Mouse (Mus musculus): ENCODE data around the gene Pkig. TPM values are rescaled to one million over a fixed set of nuclear protein-coding genes. Genes with fewer than 3 reads are reported as not detected.
"Not testable (repeated sequence)": the region's sequence is repeated elsewhere in the genome, so short reads cannot be mapped to it uniquely, and the experiment has no call there.

The Pkig gene
- polyA plus RNA-seq, 1 experiment from 2014 or later, result 122 TPM

DNA sequence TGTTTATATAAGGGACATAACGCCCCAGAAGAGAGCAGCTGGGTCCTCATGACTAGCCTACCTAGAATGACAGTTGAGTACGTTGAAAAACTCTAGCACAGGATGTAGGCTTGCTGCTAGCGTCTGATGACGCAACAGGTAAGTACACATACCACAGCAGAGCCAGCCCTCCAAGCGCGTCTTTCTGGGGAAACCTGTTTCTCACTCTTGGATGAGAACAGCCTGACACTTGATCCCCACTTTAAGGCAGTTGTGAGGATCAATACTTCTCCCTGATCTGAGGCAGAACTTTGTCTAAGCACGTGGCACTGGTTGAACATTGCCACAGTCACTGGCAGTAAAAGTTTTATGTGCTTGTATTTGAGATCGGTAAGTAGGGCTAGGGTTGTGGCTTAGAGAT, 37.7 kb upstream of the Pkig start:
- H3K27ac ChIP-seq, result no peak overlapping the region
- 74% methylated on average over 8 of the region's 8 CpGs for WGBS (ENCODE audit: insufficient replicate concordance)
- peak; percentile 29; the same call in 1 of the 2 replicates for ATAC-seq (ENCODE audit: low read depth)
- peaks cover 98% of the 10 kb centered on the region for H3K36me3 ChIP-seq
- no peak overlapping the region for H3K4me2 ChIP-seq
- no peak overlapping the region for H3K9ac ChIP-seq
- H3K4me3 ChIP-seq (replicated peaks), result no peak overlapping the region
- no peaks in the 10 kb centered on the region for H3K9me3 ChIP-seq (replicated peaks)
- no peak for DNase-seq
- no peaks in the 10 kb centered on the region for H3K4me1 ChIP-seq (replicated peaks)
- H3K27me3 ChIP-seq, result no peaks in the 10 kb centered on the region

DNA sequence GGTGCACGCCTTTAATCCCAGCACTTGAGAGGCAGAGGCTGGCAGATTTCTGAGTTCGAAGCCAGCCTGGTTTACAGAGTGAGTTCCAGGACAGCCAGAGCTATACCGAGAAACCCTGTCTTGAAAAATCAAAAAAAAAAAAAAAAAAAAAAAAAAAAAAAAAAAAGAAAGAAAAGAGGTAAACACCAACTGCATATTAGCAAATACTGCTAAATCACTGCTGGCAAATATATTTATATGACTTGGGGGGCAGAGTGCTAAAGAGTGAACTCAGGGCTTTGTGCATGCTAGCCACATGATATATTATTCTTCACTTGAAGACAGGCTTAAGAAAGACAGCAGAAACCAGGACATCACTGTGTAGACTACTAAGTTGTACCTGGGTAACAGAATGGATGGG, 36.8 kb upstream of the Pkig start:
- not testable (repeated sequence) for H3K4me2 ChIP-seq; H3K9ac ChIP-seq; H3K4me1 ChIP-seq (replicated peaks); DNase-seq; H3K27ac ChIP-seq; H3K4me3 ChIP-seq (replicated peaks); H3K9me3 ChIP-seq (replicated peaks); H3K27me3 ChIP-seq; ATAC-seq (ENCODE audit: low read depth)
- WGBS (ENCODE audit: insufficient replicate concordance), result 86% methylated on average over 3 of the region's 3 CpGs
- peaks cover 98% of the 10 kb centered on the region for H3K36me3 ChIP-seq

DNA sequence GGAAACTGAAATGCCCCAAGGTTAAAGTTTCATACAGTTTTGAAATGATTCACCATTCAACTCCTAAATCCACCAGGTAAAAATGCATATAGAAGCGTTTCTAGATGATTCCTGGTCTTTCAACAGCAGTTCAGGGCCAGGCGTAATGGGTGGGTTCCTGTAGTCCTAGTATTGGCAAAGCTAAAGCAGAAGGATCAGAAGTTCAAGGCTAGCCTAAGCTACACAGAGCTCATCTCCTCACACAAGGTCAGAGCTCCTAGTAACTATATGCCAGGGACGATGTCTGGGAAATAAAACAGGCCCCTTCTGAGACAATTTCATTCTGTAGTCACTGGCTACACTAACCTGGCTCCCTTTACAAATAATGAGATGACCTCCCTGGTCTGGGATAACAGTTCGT, 27.0 kb upstream of the Pkig start:
- no peak for ATAC-seq (ENCODE audit: low read depth)

DNA sequence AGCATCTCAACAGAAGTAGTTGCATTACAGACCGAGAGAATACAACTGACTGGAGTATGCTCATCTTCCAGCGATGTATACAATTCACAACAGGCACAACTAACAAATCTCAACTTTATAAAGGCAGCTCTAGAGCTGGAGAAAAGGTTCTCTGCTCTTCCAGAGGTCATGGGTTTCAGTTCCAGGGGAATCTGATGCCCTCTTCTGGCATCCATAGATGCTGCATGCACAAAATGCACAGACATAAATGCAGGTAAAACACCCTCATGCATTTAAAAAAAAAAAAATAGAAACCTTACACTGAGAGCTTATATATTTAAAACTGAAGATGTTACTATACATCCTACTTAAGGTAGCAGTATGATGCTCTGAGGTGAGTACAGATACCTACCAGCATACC, 26.5 kb upstream of the Pkig start:
- H3K27me3 ChIP-seq, result no peaks in the 10 kb centered on the region
- no peak for ATAC-seq (ENCODE audit: low read depth)
- WGBS (ENCODE audit: insufficient replicate concordance), result 91% methylated on average over 2 of the region's 2 CpGs
- H3K9me3 ChIP-seq (replicated peaks), result no peaks in the 10 kb centered on the region
- no peak overlapping the region for H3K27ac ChIP-seq
- H3K4me2 ChIP-seq, result no peak overlapping the region
- H3K4me3 ChIP-seq (replicated peaks), result no peak overlapping the region
- no peak overlapping the region for H3K9ac ChIP-seq
- DNase-seq, result no peak
- peaks cover 100% of the 10 kb centered on the region for H3K36me3 ChIP-seq
- H3K4me1 ChIP-seq (replicated peaks), result peaks cover 14% of the 10 kb centered on the region

More for the DNA sequence above, 27.0 kb upstream of the Pkig start:
- Histone ChIP-seq H3K4me2 (no peak overlapping the region), H3K4me1 (replicated peaks) (peaks cover 10% of the 10 kb centered on the region), H3K4me3 (replicated peaks) (no peak overlapping the region), H3K9me3 (replicated peaks) (no peaks in the 10 kb centered on the region), H3K9ac (no peak overlapping the region), H3K36me3 (peaks cover 100% of the 10 kb centered on the region), H3K27ac (no peak overlapping the region), H3K27me3 (no peaks in the 10 kb centered on the region)
- no peak for DNase-seq
- 86% methylated on average over 4 of the region's 4 CpGs for WGBS (ENCODE audit: insufficient replicate concordance)

DNA sequence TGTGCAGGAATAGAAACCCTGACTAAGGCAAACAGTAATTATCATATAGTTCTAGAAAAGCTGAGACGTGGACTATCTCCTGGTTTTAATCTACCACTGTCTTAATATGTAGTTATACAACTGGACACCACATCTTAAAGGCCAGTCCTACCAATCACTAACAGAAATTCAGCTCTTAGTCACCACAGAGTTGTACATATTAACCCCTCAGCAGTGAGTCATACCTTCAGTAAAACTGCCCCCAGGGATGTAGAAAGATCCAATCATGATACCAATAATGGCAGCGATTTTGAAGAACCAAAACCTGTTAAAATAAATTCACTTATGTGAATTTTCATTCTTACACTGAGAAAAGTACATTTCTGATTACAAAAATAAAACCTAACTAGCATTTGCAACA, 24.0 kb upstream of the Pkig start:
- no peak for ATAC-seq (ENCODE audit: low read depth)
- no peak overlapping the region for H3K4me3 ChIP-seq (replicated peaks)
- no peak overlapping the region for H3K4me2 ChIP-seq
- H3K9me3 ChIP-seq (replicated peaks), result no peaks in the 10 kb centered on the region
- WGBS (ENCODE audit: insufficient replicate concordance), result 88% methylated on average over 2 of the region's 2 CpGs
- no peak for DNase-seq
- H3K27ac ChIP-seq, result no peak overlapping the region
- peaks cover 100% of the 10 kb centered on the region for H3K36me3 ChIP-seq
- H3K27me3 ChIP-seq, result no peaks in the 10 kb centered on the region
- H3K4me1 ChIP-seq (replicated peaks), result peaks cover 38% of the 10 kb centered on the region
- no peak overlapping the region for H3K9ac ChIP-seq

DNA sequence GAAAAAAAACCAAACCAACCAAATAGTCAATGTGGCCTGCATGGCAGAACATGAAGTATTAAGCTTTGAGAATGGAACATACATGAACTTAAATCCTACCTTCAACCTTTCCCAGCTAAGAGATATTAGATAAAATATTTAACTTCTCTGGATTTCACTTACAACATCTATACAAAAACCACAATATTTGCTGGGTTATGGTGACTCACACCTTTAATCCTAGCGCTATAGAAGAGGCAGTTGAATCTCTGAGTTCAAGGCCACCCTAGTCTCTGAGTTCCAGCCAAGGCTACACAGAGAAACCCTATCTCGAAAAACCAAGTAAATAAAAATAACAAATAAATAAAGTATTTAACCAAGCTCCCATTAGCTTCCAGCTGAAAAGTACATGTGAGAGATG, 22.1 kb upstream of the Pkig start:
- DNase-seq, result no peak
- H3K9me3 ChIP-seq (replicated peaks), result no peaks in the 10 kb centered on the region
- H3K4me1 ChIP-seq (replicated peaks), result peaks cover 56% of the 10 kb centered on the region
- H3K4me3 ChIP-seq (replicated peaks), result no peak overlapping the region
- peaks cover 100% of the 10 kb centered on the region for H3K36me3 ChIP-seq
- H3K4me2 ChIP-seq, result no peak overlapping the region
- no peak for ATAC-seq (ENCODE audit: low read depth)
- no peaks in the 10 kb centered on the region for H3K27me3 ChIP-seq
- WGBS (ENCODE audit: insufficient replicate concordance), result 80% methylated on average over 2 of the region's 2 CpGs
- H3K9ac ChIP-seq, result no peak overlapping the region
- no peak overlapping the region; the same call in 1 of the 2 replicates for H3K27ac ChIP-seq

DNA sequence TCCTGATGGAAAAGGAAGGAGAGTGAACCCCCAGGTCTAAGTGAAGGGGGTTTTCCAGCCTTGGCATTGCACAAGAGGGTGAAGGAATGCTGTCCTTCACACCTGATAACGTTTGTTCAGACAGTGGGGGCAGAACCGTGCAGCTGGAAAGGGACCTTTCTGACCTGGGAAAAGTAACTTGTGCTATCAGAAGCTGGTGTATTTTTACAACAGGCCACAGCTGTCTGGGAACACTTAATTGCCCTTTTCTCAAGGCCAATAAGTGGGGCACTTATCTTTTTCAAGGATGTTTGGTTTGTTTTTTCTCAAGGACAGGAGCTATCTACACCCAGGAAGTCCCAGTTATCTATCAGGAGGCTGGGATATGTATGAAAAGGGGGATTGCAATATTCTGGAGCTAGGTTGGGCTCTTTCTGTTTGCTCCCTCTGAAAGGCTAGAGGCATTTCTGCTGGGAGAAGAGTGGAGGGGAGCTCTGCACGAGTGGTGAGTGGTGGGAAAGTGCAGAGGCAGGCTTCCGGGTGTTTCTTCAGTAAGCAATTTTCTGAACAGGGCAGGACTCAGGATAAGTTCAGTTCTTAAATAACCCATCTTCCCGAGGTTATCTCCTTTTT, 20.4 kb upstream of the Pkig start:
- H3K4me2 ChIP-seq, result peak overlapping the region; percentile 13; the same call in 1 of the 2 replicates

DNA sequence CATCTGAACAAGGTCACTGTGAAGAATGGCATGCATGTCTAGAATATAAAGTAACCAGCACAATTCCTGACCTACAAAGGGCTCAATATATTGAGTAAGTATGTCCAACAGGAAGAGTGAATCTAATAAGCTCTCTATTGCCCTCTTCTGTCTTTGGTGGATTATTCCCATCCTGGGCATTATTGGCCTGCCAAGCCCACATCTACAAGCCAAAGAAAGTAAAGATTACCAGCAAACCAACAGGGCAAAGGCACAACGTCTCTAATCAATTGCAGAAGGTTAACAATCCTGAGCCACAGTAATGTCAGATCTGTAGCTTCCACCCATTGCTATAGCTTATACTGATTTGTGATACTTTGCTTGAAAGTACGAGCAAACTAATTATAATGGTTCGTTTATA, 17.7 kb upstream of the Pkig start:
- H3K27ac ChIP-seq, result peak overlapping the region; percentile 100
- H3K4me3 ChIP-seq (replicated peaks), result peak overlapping the region; percentile 90
- H3K27me3 ChIP-seq, result no peaks in the 10 kb centered on the region
- ATAC-seq (ENCODE audit: low read depth), result no peak
- H3K4me2 ChIP-seq, result peak overlapping the region; percentile 84
- no peak for DNase-seq
- peaks cover 70% of the 10 kb centered on the region for H3K4me1 ChIP-seq (replicated peaks)
- WGBS (ENCODE audit: insufficient replicate concordance), result 57% methylated on average over 3 of the region's 3 CpGs
- no peaks in the 10 kb centered on the region for H3K9me3 ChIP-seq (replicated peaks)
- H3K9ac ChIP-seq, result peak overlapping the region; percentile 98; the same call in 1 of the 2 replicates
- peaks cover 65% of the 10 kb centered on the region for H3K36me3 ChIP-seq

More for the DNA sequence above, 20.4 kb upstream of the Pkig start:
- H3K9me3 ChIP-seq (replicated peaks), result no peaks in the 10 kb centered on the region
- no peak for ATAC-seq (ENCODE audit: low read depth)
- peaks cover 92% of the 10 kb centered on the region for H3K36me3 ChIP-seq
- H3K4me3 ChIP-seq (replicated peaks), result 0 out of 2 replicates have a peak overlapping the region, but pooled peaks have one; percentile 2
- peaks cover 71% of the 10 kb centered on the region for H3K4me1 ChIP-seq (replicated peaks)
- 38% methylated on average over 5 of the region's 5 CpGs for WGBS (ENCODE audit: insufficient replicate concordance)
- H3K27me3 ChIP-seq, result no peaks in the 10 kb centered on the region
- H3K9ac ChIP-seq, result peak overlapping the region; percentile 45
- DNase-seq, result no peak
- peak overlapping the region; percentile 31 for H3K27ac ChIP-seq

DNA sequence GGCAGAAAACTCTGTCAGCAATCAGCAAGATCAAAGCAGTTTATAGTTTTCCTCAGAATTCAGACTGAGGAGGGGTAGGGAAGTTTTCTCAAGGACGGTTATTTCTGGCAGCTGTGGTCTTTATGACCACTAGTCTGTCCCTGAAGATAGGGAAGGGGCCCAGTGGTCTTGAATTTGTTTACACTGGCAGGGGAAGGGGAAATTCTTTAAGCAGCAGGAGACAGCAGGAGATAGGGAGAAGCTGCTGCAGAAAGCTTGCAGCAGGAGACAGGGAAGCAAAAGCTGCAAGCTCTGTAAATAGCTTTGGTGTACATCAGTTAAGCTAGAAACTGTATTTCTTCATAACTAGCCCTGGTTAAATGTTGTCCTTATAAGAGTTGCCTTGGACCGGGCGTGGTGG, 16.5 kb upstream of the Pkig start:
- H3K9me3 ChIP-seq (replicated peaks), result no peaks in the 10 kb centered on the region
- H3K4me2 ChIP-seq, result peak overlapping the region; percentile 84
- H3K36me3 ChIP-seq, result peaks cover 53% of the 10 kb centered on the region
- peak overlapping the region; percentile 98 for H3K9ac ChIP-seq
- peak overlapping the region; percentile 90 for H3K4me3 ChIP-seq (replicated peaks)
- ATAC-seq (ENCODE audit: low read depth), result no peak
- H3K4me1 ChIP-seq (replicated peaks), result peaks cover 68% of the 10 kb centered on the region
- H3K27me3 ChIP-seq, result no peaks in the 10 kb centered on the region
- H3K27ac ChIP-seq, result peak overlapping the region; percentile 100
- WGBS (ENCODE audit: insufficient replicate concordance), result 11% methylated on average over 3 of the region's 3 CpGs
- DNase-seq, result no peak

DNA sequence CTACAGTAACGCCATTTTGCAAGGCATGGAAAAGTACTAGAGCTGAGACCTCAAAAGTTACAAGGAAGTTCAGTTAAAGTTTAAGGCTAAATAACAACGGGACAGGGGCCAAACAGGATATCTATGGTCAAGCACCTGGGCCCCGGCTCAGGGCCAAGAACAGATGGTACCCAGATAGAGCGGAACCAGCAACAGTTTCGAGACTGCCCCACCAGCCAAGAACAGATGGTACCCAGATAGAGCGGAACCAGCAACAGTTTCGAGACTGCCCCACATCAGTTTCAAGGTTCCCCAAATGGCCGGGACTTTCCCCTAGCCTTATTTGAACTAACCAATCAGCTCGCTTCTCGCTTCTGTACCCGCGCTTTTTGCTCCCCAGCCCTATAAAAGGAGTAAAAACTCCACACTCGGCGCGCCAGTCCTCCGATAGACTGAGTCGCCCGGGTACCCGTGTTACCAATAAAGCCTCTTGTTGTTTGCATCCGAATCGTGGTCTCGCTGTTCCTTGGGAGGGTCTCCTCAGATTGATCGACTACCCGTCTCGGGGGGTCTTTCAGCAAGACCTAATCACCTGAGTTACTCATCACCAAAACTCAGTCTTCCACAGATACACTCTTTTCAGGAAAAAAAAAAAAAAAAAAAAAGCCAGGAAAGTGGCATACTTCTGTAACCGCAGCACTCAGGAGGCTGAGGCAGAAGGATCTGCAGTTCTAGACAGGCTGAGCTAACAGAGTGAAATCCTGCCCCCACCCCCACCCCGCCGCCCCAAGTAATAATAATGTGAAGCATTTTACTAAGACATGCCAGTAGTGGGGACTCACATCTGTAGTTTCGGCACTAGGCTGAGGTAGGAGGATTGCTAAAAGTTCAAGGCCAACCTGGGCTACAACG, 15.3 kb upstream of the Pkig start:
- peak; percentile 95 for DNase-seq
- Histone ChIP-seq H3K36me3 (peaks cover 41% of the 10 kb centered on the region), H3K4me2 (peak overlapping the region; percentile 84), H3K27me3 (no peaks in the 10 kb centered on the region), H3K27ac (peak overlapping the region; percentile 100), H3K4me3 (replicated peaks) (peak overlapping the region; percentile 90), H3K9ac (peak overlapping the region; percentile 98), H3K4me1 (replicated peaks) (peaks cover 57% of the 10 kb centered on the region), H3K9me3 (replicated peaks) (no peaks in the 10 kb centered on the region)
- 16% methylated on average over 30 of the region's 30 CpGs for WGBS (ENCODE audit: insufficient replicate concordance)
- peak; percentile 72 for ATAC-seq (ENCODE audit: low read depth)

DNA sequence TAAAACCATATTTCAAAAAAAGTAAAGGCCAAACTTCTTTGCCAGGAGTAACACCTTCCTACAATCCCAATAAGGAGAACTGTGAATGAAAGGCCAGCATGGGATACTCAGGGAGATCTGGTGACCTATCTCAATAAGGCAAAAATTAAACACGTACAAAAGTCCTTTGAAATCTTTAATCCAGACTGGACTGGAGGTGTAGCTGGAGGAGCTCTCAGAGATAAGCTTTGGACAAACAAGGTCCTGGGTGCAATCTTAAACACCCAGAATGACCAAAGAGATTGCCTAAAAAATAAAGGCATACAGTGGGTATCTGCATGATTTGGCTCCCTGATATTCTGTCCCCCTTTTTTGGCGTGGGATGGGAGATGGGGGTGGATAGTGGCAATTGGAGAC, 14.6 kb upstream of the Pkig start:
- no peak for ATAC-seq (ENCODE audit: low read depth)
- DNase-seq, result no peak
- WGBS (ENCODE audit: insufficient replicate concordance), result 2% methylated on average over 2 of the region's 2 CpGs
- peak overlapping the region; percentile 84 for H3K4me2 ChIP-seq
- peaks cover 50% of the 10 kb centered on the region for H3K4me1 ChIP-seq (replicated peaks)
- peaks cover 34% of the 10 kb centered on the region for H3K36me3 ChIP-seq
- H3K4me3 ChIP-seq (replicated peaks), result peak overlapping the region; percentile 90
- H3K9ac ChIP-seq, result peak overlapping the region; percentile 98
- H3K27me3 ChIP-seq, result no peaks in the 10 kb centered on the region
- no peaks in the 10 kb centered on the region for H3K9me3 ChIP-seq (replicated peaks)
- H3K27ac ChIP-seq, result peak overlapping the region; percentile 100

All from liver, embryonic 13.5 days (tissue).